Mouse (Mus musculus) lung, postnatal 0 days (tissue): Measurements from ENCODE around the gene Get4. TPM values are rescaled to one million over a fixed set of nuclear protein-coding genes. Genes with fewer than 3 reads are reported as not detected.
A peak's percentile ranks its signal among the peaks of the same experiment; 100 is the strongest.

Experiments
- ATAC-seq: fragments of 200-750 bp; cut with Nextera tagmentation; 2 replicates; pipeline ENCODE4 v1.8.0; 2017; ENCODE audit warnings: moderate library complexity
- DNase-seq: peaks from one replicate; pipeline ENCODE4 v3.0.0-alpha.2; 2016; ENCODE audit warnings: low spot score
- H3K27ac ChIP-seq: fragments of 300-500 bp; sonication (generic); 2 replicates; pipeline ENCODE4 v1.5.1; 2014; ENCODE audit warnings: antibody characterized with exemption, mild to moderate bottlenecking, low read length, mixed read lengths
- H3K27me3 ChIP-seq: fragments of 300-500 bp; sonication (generic); replicated peaks from 2 replicates; pipeline ENCODE4 v1.6.1; 2014; ENCODE audit warnings: low read length, mixed read lengths; ENCODE audit not compliant: insufficient read depth
- H3K36me3 ChIP-seq: fragments of 300-500 bp; sonication (generic); 2 replicates; pipeline ENCODE4 v1.6.1; 2014; ENCODE audit warnings: low read length, mixed read lengths; ENCODE audit not compliant: insufficient read depth
- H3K4me1 ChIP-seq: fragments of 300-500 bp; sonication (generic); 2 replicates; pipeline ENCODE4 v1.6.1; 2014; ENCODE audit warnings: antibody characterized with exemption, low read depth, low read length, mixed read lengths; ENCODE audit not compliant: insufficient read depth
- H3K4me2 ChIP-seq: fragments of 300-500 bp; sonication (generic); replicated peaks from 2 replicates; pipeline ENCODE4 v1.6.1; 2014; ENCODE audit warnings: low read depth, mild to moderate bottlenecking, low read length, moderate library complexity, mixed read lengths
- H3K4me3 ChIP-seq: fragments of 300-500 bp; sonication (generic); 2 replicates; pipeline ENCODE4 v1.5.1; 2014; ENCODE audit warnings: low read depth, low read length
- H3K9ac ChIP-seq: fragments of 300-500 bp; sonication (generic); replicated peaks from 2 replicates; pipeline ENCODE4 v1.6.1; 2014; ENCODE audit warnings: low read depth, mild to moderate bottlenecking
- H3K9me3 ChIP-seq: fragments of 300-500 bp; sonication (generic); 2 replicates; pipeline ENCODE4 v1.6.1; 2016; ENCODE audit warnings: low read length, mixed read lengths
- CTCF ChIP-seq: IDR thresholded peaks from 2 replicates; pipeline ENCODE4 v1.5.1; 2016; ENCODE audit warnings: antibody characterized with exemption, mild to moderate bottlenecking
- EP300 ChIP-seq: IDR thresholded peaks from 2 replicates; pipeline ENCODE4 v1.6.1; 2016; ENCODE audit warnings: antibody characterized with exemption, mild to moderate bottlenecking, control low read depth
- WGBS: fragments of 180-500 bp; shearing (Covaris S2); extraction: QIAGEN DNeasy Blood & Tissue Kit; methylation state at CpG from one replicate; pipeline ENCODE4 v1.1.7; 2014; 5-methylcytosine and 5-hydroxymethylcytosine counted together
- polyA plus RNA-seq: library from polyadenylated mRNA; unstranded; fragments of >200 nt; fragmentation: Nextera tagmentation; extraction: Ambion mirVana; gene quantifications from 2 replicates; pipeline ENCODE4 v1.2.1, GENCODE M21; 2015

The Get4 gene
- polyA plus RNA-seq, 1 experiment from 2014 or later, result 170 TPM

DNA sequence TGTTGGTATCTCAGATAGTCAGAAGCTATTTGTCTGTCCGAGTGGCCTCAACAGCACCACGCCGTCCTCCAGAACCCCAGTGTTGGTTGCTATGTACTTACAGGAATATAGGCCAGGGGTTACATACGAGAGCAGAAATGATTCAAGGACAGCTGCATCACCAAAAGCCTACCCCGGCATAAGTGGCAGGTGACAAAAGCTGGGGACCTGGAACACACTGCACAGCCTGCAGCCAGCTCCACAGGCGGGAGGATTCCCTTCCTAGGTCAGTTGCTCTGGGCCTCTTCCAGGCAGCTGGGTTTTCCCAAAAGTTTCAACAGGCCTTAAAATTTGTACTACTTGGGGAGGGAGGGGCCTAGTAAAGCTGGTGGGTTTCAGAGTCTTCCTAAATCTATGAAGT lies 3.7 kb downstream of the Get4 start:
- peak overlapping the region; percentile 51; the same call in 1 of the 2 replicates for H3K27ac ChIP-seq
- H3K27me3 ChIP-seq, result no peaks in the 10 kb centered on the region
- DNase-seq (no peak), ATAC-seq (no peak)
- peaks cover 38% of the 10 kb centered on the region for H3K4me1 ChIP-seq
- no peak for TF ChIP-seq EP300
- TF ChIP-seq CTCF, result no peak
- H3K4me3 ChIP-seq, result no peak overlapping the region
- 54% methylated on average over 6 of the region's 6 CpGs for WGBS
- no peaks in the 10 kb centered on the region for H3K9me3 ChIP-seq
- H3K4me2 ChIP-seq, result 0 out of 2 replicates have a peak overlapping the region, but pooled peaks have one; percentile 3
- H3K36me3 ChIP-seq, result no peaks in the 10 kb centered on the region
- no peak overlapping the region for H3K9ac ChIP-seq

DNA sequence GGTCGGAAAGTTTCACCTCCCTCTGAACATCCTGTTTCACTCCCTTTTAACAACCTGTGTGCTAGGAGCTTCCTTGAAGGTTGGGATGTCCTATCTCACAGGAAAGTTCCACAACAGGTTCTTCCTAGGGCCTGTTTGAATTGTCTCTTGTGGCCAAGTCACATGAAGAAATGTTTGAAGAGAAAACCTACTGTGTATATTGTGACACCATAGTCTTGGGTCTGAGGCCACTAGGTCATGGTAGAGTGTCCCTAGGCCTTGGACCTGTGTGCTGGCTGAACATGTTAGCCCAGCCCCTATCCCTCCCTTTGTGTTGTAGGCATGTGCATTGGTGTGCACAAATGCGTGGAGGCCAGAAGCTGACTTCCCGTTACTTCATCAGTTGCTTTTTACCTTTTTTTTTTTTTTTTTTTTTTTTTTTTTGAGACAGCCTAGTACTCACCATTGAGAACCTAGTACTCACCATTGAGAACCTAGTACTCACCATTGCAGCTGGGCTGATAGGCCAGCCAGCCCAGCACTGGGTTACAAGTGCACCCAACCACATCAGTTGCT lies 4.2 kb downstream of the Get4 start:
- no peak overlapping the region for H3K4me3 ChIP-seq
- H3K9me3 ChIP-seq, result no peaks in the 10 kb centered on the region
- no peak for DNase-seq
- peak overlapping the region; percentile 84 for H3K27ac ChIP-seq
- H3K4me2 ChIP-seq, result no peak overlapping the region
- TF ChIP-seq EP300 (no peak), CTCF (no peak)
- H3K9ac ChIP-seq, result no peak overlapping the region
- H3K36me3 ChIP-seq, result no peaks in the 10 kb centered on the region
- no peak for ATAC-seq
- 77% methylated on average over 3 of the region's 3 CpGs for WGBS
- peaks cover 38% of the 10 kb centered on the region for H3K4me1 ChIP-seq
- no peaks in the 10 kb centered on the region for H3K27me3 ChIP-seq

- Histone ChIP-seq H3K36me3 (0 out of 2 replicates have a peak, but pooled peaks cover under 1% of the 10 kb centered on the region), H3K4me1 (peaks cover 38% of the 10 kb centered on the region), H3K9ac (no peak overlapping the region), H3K9me3 (no peaks in the 10 kb centered on the region), H3K27me3 (no peaks in the 10 kb centered on the region), H3K27ac (peak overlapping the region; percentile 84), H3K4me2 (no peak overlapping the region), H3K4me3 (no peak overlapping the region)
- 58% methylated on average over 1 of the region's 1 CpGs for WGBS
- ATAC-seq, result no peak
- DNase-seq, result no peak
- TF ChIP-seq CTCF (no peak), EP300 (no peak)
Measured at GRCm38 (mm10) chr5:139257265-139257664, 5.1 kb downstream of the Get4 start.

- no peak overlapping the region for H3K4me2 ChIP-seq
- 58% methylated on average over 4 of the region's 4 CpGs for WGBS
- H3K36me3 ChIP-seq, result peaks cover 6% of the 10 kb centered on the region
- TF ChIP-seq CTCF, result no peak
- no peak for TF ChIP-seq EP300
- ATAC-seq (no peak), DNase-seq (peak; percentile 41)
- no peaks in the 10 kb centered on the region for H3K9me3 ChIP-seq
- no peaks in the 10 kb centered on the region for H3K27me3 ChIP-seq
- no peak overlapping the region for H3K9ac ChIP-seq
- peak overlapping the region; percentile 84 for H3K27ac ChIP-seq
- H3K4me3 ChIP-seq, result no peak overlapping the region
- H3K4me1 ChIP-seq, result peaks cover 38% of the 10 kb centered on the region
Measured at GRCm38 (mm10) chr5:139257818-139258217, 5.7 kb downstream of the Get4 start.

GRCm38 (mm10) chr5:139258371-139259035 lies 6.4 kb downstream of the Get4 start:
- Histone ChIP-seq H3K36me3 (peaks cover 12% of the 10 kb centered on the region), H3K9me3 (no peaks in the 10 kb centered on the region), H3K4me3 (no peak overlapping the region), H3K4me2 (no peak overlapping the region), H3K9ac (no peak overlapping the region), H3K27ac (peak overlapping the region; percentile 84), H3K27me3 (no peaks in the 10 kb centered on the region), H3K4me1 (peaks cover 31% of the 10 kb centered on the region)
- 51% methylated on average over 8 of the region's 8 CpGs for WGBS
- peak; percentile 90 for DNase-seq
- no peak for TF ChIP-seq CTCF
- peak; percentile 32; the same call in 1 of the 2 replicates for TF ChIP-seq EP300
- ATAC-seq, result peak; percentile 85

- H3K4me3 ChIP-seq, result no peak overlapping the region
- peaks cover 25% of the 10 kb centered on the region for H3K36me3 ChIP-seq
- H3K4me2 ChIP-seq, result no peak overlapping the region
- H3K27me3 ChIP-seq, result no peaks in the 10 kb centered on the region
- 60% methylated on average over 5 of the region's 5 CpGs for WGBS
- H3K27ac ChIP-seq, result peak overlapping the region; percentile 69
- no peak overlapping the region for H3K9ac ChIP-seq
- TF ChIP-seq CTCF (no peak), EP300 (no peak)
- ATAC-seq, result peak; percentile 67
- peak; percentile 84 for DNase-seq
- H3K4me1 ChIP-seq, result peaks cover 18% of the 10 kb centered on the region
- no peaks in the 10 kb centered on the region for H3K9me3 ChIP-seq
Measured at GRCm38 (mm10) chr5:139259853-139260252, 7.7 kb downstream of the Get4 start.
